Mouse (Mus musculus): ENCODE measurements around the gene Gm28305. TPM values are rescaled to one million over a fixed set of nuclear protein-coding genes. Genes with fewer than 3 reads are reported as not detected.

Gene Gm28305
- not detected for polyA plus RNA-seq (2017; shearing (Covaris generic))

DNA sequence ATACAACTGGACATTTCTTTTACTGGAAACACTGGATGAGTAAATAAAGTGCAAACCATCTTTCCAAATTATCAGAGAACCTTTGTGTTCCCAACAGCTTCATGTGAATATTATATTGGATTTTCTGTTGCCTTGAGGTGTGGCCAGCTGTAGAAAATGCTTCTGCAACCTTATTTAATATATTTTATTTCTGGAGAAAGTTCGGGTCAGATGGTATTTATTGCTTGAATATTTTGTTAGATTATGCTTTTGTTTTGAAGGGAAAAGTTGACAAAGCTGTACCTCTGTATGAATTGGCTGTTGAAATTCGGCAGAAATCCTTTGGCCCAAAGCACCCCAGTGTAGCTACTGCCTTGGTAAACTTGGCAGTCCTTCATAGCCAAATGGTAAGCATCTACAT, at the start of gene Gm28305:
Gene Gm28305 (plus strand): TSS at position 301 of the 400 bp plus-strand sequence.

DNA sequence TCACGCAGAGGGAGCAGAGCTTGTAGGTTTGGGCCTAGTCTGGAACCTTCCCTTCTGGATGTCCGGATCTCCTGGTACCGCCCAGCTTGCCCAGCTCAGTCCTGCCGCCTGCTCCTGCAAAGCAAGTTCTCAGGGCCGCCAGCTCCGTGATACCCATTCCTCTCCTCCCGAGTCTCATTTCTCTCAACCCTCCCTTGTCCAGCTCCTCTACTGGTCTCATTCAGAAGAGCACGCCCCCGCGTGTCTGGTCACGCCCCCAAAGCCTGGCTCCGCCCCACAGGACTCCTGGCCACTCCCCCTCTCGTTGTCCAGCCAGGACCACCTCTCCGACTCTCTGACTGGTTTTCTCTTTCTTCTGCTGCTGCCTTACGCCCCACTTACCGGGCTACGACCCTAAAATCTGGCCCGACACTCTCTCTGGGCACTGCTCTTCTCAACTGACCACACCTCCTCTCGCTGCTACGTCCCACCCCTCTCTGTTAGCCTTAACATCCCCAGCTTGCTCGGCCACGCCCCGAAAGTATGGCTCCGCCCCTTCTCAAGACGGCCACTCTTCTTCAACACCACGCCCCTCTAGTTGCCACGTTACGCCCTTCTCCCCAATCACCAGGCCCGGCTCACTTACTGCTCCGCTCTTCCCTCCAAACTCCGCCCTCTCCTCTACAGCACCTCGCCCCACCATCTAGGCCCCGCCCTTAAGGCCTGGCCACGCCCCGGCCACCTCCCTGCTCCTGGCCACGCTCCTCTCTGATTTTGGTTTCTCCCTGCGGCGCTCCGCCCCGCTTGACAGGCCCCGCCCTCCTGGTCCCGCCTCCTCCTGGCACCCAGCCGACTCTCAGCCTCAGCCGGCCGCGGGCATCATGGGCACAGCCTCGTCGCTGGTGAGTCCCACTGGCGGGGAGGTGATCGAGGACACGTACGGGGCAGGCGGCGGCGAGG, 38.3 kb upstream of the Gm28305 start, which contains the start of gene Nphp3:
Gene Nphp3 (plus strand): TSS at position 624 of the 939 bp plus-strand sequence.

GRCm38 (mm10) chr9:104062430-104063243, 22.2 kb downstream of the Gm28305 start, which contains the start of gene Uba5:
Gene Uba5, minus strand, starts transcription at chr9:104063134.

GRCm38 (mm10) chr9:104063244-104063961, 22.9 kb downstream of the Gm28305 start, which contains the start of gene Acad11:
Gene Acad11, plus strand, starts transcription at chr9:104063377.

Other genes starting within 250 kb of the Gm28305 start
- gene Nphp3, start 38.1 kb upstream of the Gm28305 start, polyA plus RNA-seq (2017; shearing (Covaris generic)), result under 1 TPM; 0.38 to 0.44 TPM
- gene Uba5, start 22.5 kb downstream of the Gm28305 start, polyA plus RNA-seq (2017; shearing (Covaris generic)), result 10 to 100 TPM; 36.5 to 41.4 TPM
- 1 to 10 TPM; 1.6 to 6.5 TPM for gene Acad11, start 22.7 kb downstream of the Gm28305 start, polyA plus RNA-seq (2017; shearing (Covaris generic))
- gene Ackr4, start 86.3 kb downstream of the Gm28305 start, polyA plus RNA-seq (2017; shearing (Covaris generic)), result under 1 TPM; 0.32 to 0.55 TPM
- gene Dnajc13, start 222.3 kb downstream of the Gm28305 start, polyA plus RNA-seq (2017; shearing (Covaris generic)), result 10 to 100 TPM; 32.8 to 33.6 TPM